Comparison of ENCODE assay signal across 9 mouse cellular contexts in genomic region chr10:79726090-79726489, GRCm38 (mm10). TPM values are rescaled to one million over a fixed set of nuclear protein-coding genes. Genes with fewer than 3 reads are reported as not detected.
DNase-seq lines count a peak whose midpoint lies in the region; TF ChIP-seq lines count a peak whose summit lies in the region.
"Had no signal": no experiment of that assay in that cellular context is flagged by ENCODE, and none has a peak within 500 bp of the region (broad histone marks: within the 10 kb centered on the region; RNA-seq: fewer than 3 reads in every experiment).

No protein-coding gene starts in this region.

- H3K4me1 ChIP-seq in bone marrow, adult 2 months (ENCODE audit: control insufficient read depth, insufficient read depth, low read length): no peaks in the 10 kb centered on the region
- H3K4me1 ChIP-seq: stomach, embryonic 15.5 days had no signal

- no peak overlapping the region for H3K27ac ChIP-seq in bone marrow, adult 2 months (ENCODE audit: control insufficient read depth, insufficient read depth, low read depth, low read length, poor library complexity)
- H3K27ac ChIP-seq: stomach, embryonic 15.5 days had no signal

- peak; percentile 82 for TF ChIP-seq CTCF in bone marrow, adult 2 months (IDR thresholded peaks at IDR 0.05; ENCODE audit: control insufficient read depth, insufficient read depth, low read length)

- WGBS in bone marrow, adult 2 months: 35% methylated on average over 11 of the region's 11 CpGs

- TF ChIP-seq POLR2A in bone marrow, adult 2 months (IDR thresholded peaks at IDR 0.05; ENCODE audit: borderline replicate concordance, control insufficient read depth, low read depth, low read length): no peak

- H3K4me3 ChIP-seq in bone marrow, adult 2 months (replicated peaks; ENCODE audit: control insufficient read depth, low read depth, low read length): no peak overlapping the region
- H3K4me3 ChIP-seq: stomach, embryonic 15.5 days had no signal

- peak; percentile 50 to 76 for DNase-seq in cerebellum, postnatal 14 days
- DNase-seq in cerebellum, adult 8-10 months: no peak
- DNase-seq in A20 (ENCODE audit: low read depth, low spot score): peak; percentile 70
- peak; percentile 67 for DNase-seq in kidney, adult 18-20 months
- peak; percentile 58 for DNase-seq in lung, postnatal 10 days
- DNase-seq in thymus, postnatal 10 days (ENCODE audit: low spot score in 2 of 2): peak; percentile 29 to 68
- DNase-seq in neural tube, embryonic 10.5 days (ENCODE audit: extremely low spot score, low spot score): no peak

RNA-seq across cellular contexts. Expression of gene Hcn2, which starts 9.7 kb away (rescaled TPM):
- polyA plus RNA-seq in bone marrow, adult 2 months (2011; ENCODE audit: insufficient read depth, insufficient read length, low replicate concordance, missing spikeins): 0.31 TPM in 1 of 2 replicates, not detected in the other

RNA-seq across cellular contexts. Expression of gene Polrmt, which starts 20.3 kb away (rescaled TPM):
- 20.0 and 29.6 TPM in 2 replicates for polyA plus RNA-seq in bone marrow, adult 2 months (2011; ENCODE audit: insufficient read depth, insufficient read length, low replicate concordance, missing spikeins)

RNA-seq across cellular contexts. Expression of gene Bsg, which starts 21.8 kb away (rescaled TPM):
- 465 and 588 TPM in 2 replicates for polyA plus RNA-seq in bone marrow, adult 2 months (2011; ENCODE audit: insufficient read depth, insufficient read length, low replicate concordance, missing spikeins)

RNA-seq across cellular contexts. Expression of gene Fgf22, which starts 28.8 kb away (rescaled TPM):
- polyA plus RNA-seq in bone marrow, adult 2 months (2011; ENCODE audit: insufficient read depth, insufficient read length, low replicate concordance, missing spikeins): not detected in 2 replicates

RNA-seq across cellular contexts. Expression of gene Gzmm, which starts 37.3 kb away (rescaled TPM):
- polyA plus RNA-seq in bone marrow, adult 2 months (2011; ENCODE audit: insufficient read depth, insufficient read length, low replicate concordance, missing spikeins): not detected in 2 replicates

Comparison
In these comparisons a context has a peak if more than half of its experiments do, and no peak if none do; other contexts are left out.
1. DNase-seq: peak in cerebellum, postnatal 14 days (2 of 2), A20 (single experiment), kidney, adult 18-20 months (single experiment), lung, postnatal 10 days (single experiment) and thymus, postnatal 10 days (2 of 2); none in cerebellum, adult 8-10 months (single experiment) and neural tube, embryonic 10.5 days (single experiment).